Mouse (Mus musculus) frontal cortex, postnatal 25 days (tissue): Measurements from ENCODE around the gene Slc25a24.

ENCODE experiments used
- DNase-seq, 2 experiments: peaks; one replicate each; pipeline ENCODE4 v3.0.0; 2022; ENCODE audit warnings: low spot score in 2 of 2

The Slc25a24 gene

GRCm38 (mm10) chr3:109171070-109171778, 48.3 kb downstream of the Slc25a24 start:
- DNase-seq, result peak; percentile 49 to 62

GRCm38 (mm10) chr3:109174394-109174793, 51.4 kb downstream of the Slc25a24 start:
- no peak for DNase-seq

- no peak for DNase-seq
Measured at GRCm38 (mm10) chr3:109178705-109179104, 55.8 kb downstream of the Slc25a24 start.

GRCm38 (mm10) chr3:109179528-109180076, 56.7 kb downstream of the Slc25a24 start:
- no peak for DNase-seq

GRCm38 (mm10) chr3:109196166-109196565, 73.2 kb downstream of the Slc25a24 start:
- no peak for DNase-seq

GRCm38 (mm10) chr3:109199280-109199679, 76.3 kb downstream of the Slc25a24 start:
- no peak for DNase-seq

GRCm38 (mm10) chr3:109212322-109212721, 89.4 kb downstream of the Slc25a24 start:
- DNase-seq, result no peak

- no peak for DNase-seq
Measured at GRCm38 (mm10) chr3:109216352-109216751, 93.4 kb downstream of the Slc25a24 start.
